Mouse (Mus musculus): ENCODE data around the gene Mettl16.

Mettl16 gene

GRCm38 (mm10) chr11:74845784-74846183, 75.2 kb downstream of the Mettl16 start:
- DNase-seq (ENCODE audit: low spot score) = no peak

GRCm38 (mm10) chr11:74847919-74848521, 77.4 kb downstream of the Mettl16 start:
- peak; percentile 79 for DNase-seq (ENCODE audit: low spot score)

GRCm38 (mm10) chr11:74850998-74851661, 80.5 kb downstream of the Mettl16 start:
- DNase-seq (ENCODE audit: low spot score) = no peak

GRCm38 (mm10) chr11:74857756-74858155, 87.1 kb downstream of the Mettl16 start:
- no peak for DNase-seq (ENCODE audit: low spot score)

GRCm38 (mm10) chr11:74862129-74862528, 91.5 kb downstream of the Mettl16 start:
- no peak for DNase-seq (ENCODE audit: low spot score)

- peak; percentile 31 for DNase-seq (ENCODE audit: low spot score)
These were observed 92.8 kb downstream of the Mettl16 start for GRCm38 (mm10) chr11:74863471-74863870.

GRCm38 (mm10) chr11:74864421-74864820, 93.8 kb downstream of the Mettl16 start:
- DNase-seq (ENCODE audit: low spot score) = no peak

- no peak for DNase-seq (ENCODE audit: low spot score)
These were observed 94.6 kb downstream of the Mettl16 start for GRCm38 (mm10) chr11:74865252-74865651.

GRCm38 (mm10) chr11:74866640-74867039, 96.0 kb downstream of the Mettl16 start:
- DNase-seq (ENCODE audit: low spot score) = peak; percentile 44

GRCm38 (mm10) chr11:74867181-74867580, 96.6 kb downstream of the Mettl16 start:
- DNase-seq (ENCODE audit: low spot score) = peak; percentile 55

- DNase-seq (ENCODE audit: low spot score) = no peak
These were observed 97.6 kb downstream of the Mettl16 start for GRCm38 (mm10) chr11:74868046-74868760.

- no peak for DNase-seq (ENCODE audit: low spot score)
These were observed 99.0 kb downstream of the Mettl16 start for GRCm38 (mm10) chr11:74869603-74870002.

GRCm38 (mm10) chr11:74870544-74870943, 99.9 kb downstream of the Mettl16 start:
- DNase-seq (ENCODE audit: low spot score) = no peak

GRCm38 (mm10) chr11:74870991-74871622, 100.5 kb downstream of the Mettl16 start:
- peak; percentile 81 for DNase-seq (ENCODE audit: low spot score)

GRCm38 (mm10) chr11:74874630-74875029, 104.0 kb downstream of the Mettl16 start:
- DNase-seq (ENCODE audit: low spot score) = no peak

- peak; percentile 85 for DNase-seq (ENCODE audit: low spot score)
These were observed 106.2 kb downstream of the Mettl16 start for GRCm38 (mm10) chr11:74876801-74877200.
